Mouse (Mus musculus) kidney, embryonic 14.5 days (tissue): Measurements from ENCODE around the gene Dtnbp1. TPM values are rescaled to one million over a fixed set of nuclear protein-coding genes. Genes with fewer than 3 reads are reported as not detected.

Experiments used
- ATAC-seq: fragments of 200-750 bp; cut with Nextera tagmentation; 2 replicates; pipeline ENCODE4 v1.8.0; 2017; ENCODE audit warnings: moderate number of reproducible peaks, mild to moderate bottlenecking, moderate TSS enrichment, moderate library complexity; ENCODE audit not compliant: low FRiP score, low TSS enrichment
- H3K27ac ChIP-seq: fragments of 300-500 bp; sonication (generic); 2 replicates; pipeline ENCODE4 v1.5.1; 2014; ENCODE audit warnings: low read depth, mild to moderate bottlenecking, low read length, moderate library complexity, mixed read lengths
- H3K27me3 ChIP-seq: fragments of 300-500 bp; sonication (generic); 2 replicates; pipeline ENCODE4 v1.6.1; 2014; ENCODE audit warnings: mild to moderate bottlenecking, low read length; ENCODE audit not compliant: control insufficient read depth, insufficient read depth
- H3K36me3 ChIP-seq: fragments of 300-500 bp; sonication (generic); 2 replicates; pipeline ENCODE4 v1.6.1; 2014; ENCODE audit warnings: low read length, mixed read lengths; ENCODE audit not compliant: control insufficient read depth, insufficient read depth
- H3K4me1 ChIP-seq: fragments of 300-500 bp; sonication (generic); 2 replicates; pipeline ENCODE4 v1.6.1; 2014; ENCODE audit warnings: low read length, mixed read lengths; ENCODE audit not compliant: control insufficient read depth, insufficient read depth
- H3K4me2 ChIP-seq: fragments of 300-500 bp; sonication (generic); replicated peaks from 2 replicates; pipeline ENCODE4 v1.6.1; 2014; ENCODE audit warnings: low read depth, mild to moderate bottlenecking, low read length
- H3K4me3 ChIP-seq: fragments of 300-500 bp; sonication (generic); 2 replicates; pipeline ENCODE4 v1.5.1; 2014; ENCODE audit warnings: mild to moderate bottlenecking, low read length
- H3K9ac ChIP-seq: fragments of 300-500 bp; sonication (generic); 2 replicates; pipeline ENCODE4 v1.6.1; 2014; ENCODE audit warnings: low read depth, mild to moderate bottlenecking, low read length, moderate library complexity
- H3K9me3 ChIP-seq: fragments of 300-500 bp; sonication (generic); 2 replicates; pipeline ENCODE4 v1.6.1; 2016; ENCODE audit warnings: low read length; ENCODE audit not compliant: control insufficient read depth
- WGBS: fragments of 180-500 bp; shearing (Covaris S2); extraction: QIAGEN DNeasy Blood & Tissue Kit; methylation state at CpG from one replicate; pipeline ENCODE4 v1.1.7; 2014; 5-methylcytosine and 5-hydroxymethylcytosine counted together
- polyA plus RNA-seq: library from polyadenylated mRNA; unstranded; fragments of >200 nt; fragmentation: Nextera tagmentation; extraction: Ambion mirVana; gene quantifications from 2 replicates; pipeline ENCODE4 v1.2.1, GENCODE M21; 2014

Gene Dtnbp1
- polyA plus RNA-seq, 1 experiment from 2014 or later, result 82.3 TPM

DNA sequence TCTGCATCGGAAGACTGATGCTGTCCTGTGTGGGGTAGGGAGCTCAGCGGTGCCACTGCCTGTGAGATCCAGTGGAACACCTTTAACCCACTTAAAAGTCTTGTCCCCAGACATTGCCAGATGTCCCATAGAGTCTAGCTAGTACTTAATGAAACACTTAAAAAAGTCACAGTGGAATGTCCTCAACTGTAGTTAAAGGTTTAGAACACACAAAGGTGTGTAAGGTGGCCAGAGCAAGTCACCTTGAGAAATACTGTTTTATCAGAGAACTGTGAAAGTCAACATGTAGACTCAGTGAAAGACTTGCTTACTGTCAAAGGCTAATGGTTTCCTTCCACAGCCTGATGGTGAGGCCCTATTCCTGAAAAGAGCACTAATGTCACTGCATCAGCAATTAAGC is 76.8 kb downstream of the Dtnbp1 start:
- Histone ChIP-seq H3K36me3 (peaks cover 60% of the 10 kb centered on the region), H3K4me3 (no peak overlapping the region), H3K4me1 (no peaks in the 10 kb centered on the region), H3K27ac (no peak overlapping the region), H3K9me3 (no peaks in the 10 kb centered on the region), H3K27me3 (no peaks in the 10 kb centered on the region), H3K9ac (no peak overlapping the region), H3K4me2 (no peak overlapping the region)
- WGBS, result 96% methylated on average over 2 of the region's 2 CpGs
- no peak for ATAC-seq

DNA sequence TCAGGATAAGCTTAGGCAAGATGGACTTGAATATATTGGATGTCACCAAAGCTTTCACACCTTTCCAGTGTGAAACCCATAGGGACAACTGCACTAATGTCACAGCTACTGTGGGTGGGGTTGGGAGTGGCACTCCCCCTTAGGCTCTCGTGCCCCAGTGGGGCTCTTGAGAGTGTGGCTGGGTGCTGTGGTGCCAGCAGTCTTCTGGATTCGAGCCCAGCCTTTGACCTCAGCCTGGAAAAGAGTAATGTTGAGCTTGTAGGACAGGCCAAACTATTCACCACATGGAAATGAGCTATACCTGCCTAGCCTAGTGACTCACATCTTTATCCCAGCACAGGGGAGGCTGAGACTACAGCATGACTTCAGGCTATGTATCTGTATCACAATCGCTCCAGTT is 77.9 kb downstream of the Dtnbp1 start:
- Histone ChIP-seq H3K4me3 (no peak overlapping the region), H3K4me2 (no peak overlapping the region), H3K9me3 (no peaks in the 10 kb centered on the region), H3K36me3 (peaks cover 71% of the 10 kb centered on the region), H3K9ac (no peak overlapping the region), H3K27ac (no peak overlapping the region), H3K4me1 (no peaks in the 10 kb centered on the region), H3K27me3 (no peaks in the 10 kb centered on the region)
- 85% methylated on average over 3 of the region's 3 CpGs for WGBS
- ATAC-seq, result no peak

DNA sequence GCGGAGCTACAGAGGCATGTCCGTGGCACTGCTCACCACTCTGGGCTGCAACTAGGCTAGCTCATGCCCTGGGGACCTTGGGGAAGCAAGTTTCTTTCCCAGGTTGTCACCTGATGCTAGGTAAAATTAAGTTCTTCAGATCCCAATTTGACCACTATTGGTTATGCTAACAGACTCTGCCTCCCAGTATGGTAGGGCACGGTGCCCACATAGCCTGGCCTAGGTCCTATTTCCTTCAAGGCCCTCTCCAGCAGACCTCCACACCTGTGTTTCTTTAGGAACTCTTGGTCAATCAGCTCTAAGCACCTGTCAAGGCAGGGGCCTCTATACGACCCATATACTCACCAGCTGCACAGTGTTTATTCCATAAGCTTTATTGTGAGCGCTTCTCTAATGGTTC is 80.2 kb downstream of the Dtnbp1 start:
- no peak overlapping the region for H3K9ac ChIP-seq
- H3K36me3 ChIP-seq, result peaks cover 88% of the 10 kb centered on the region
- no peaks in the 10 kb centered on the region for H3K4me1 ChIP-seq
- H3K4me2 ChIP-seq, result no peak overlapping the region
- no peaks in the 10 kb centered on the region for H3K9me3 ChIP-seq
- no peak overlapping the region for H3K4me3 ChIP-seq
- no peak for ATAC-seq
- no peak overlapping the region for H3K27ac ChIP-seq
- WGBS, result 84% methylated on average over 5 of the region's 5 CpGs
- no peaks in the 10 kb centered on the region for H3K27me3 ChIP-seq

DNA sequence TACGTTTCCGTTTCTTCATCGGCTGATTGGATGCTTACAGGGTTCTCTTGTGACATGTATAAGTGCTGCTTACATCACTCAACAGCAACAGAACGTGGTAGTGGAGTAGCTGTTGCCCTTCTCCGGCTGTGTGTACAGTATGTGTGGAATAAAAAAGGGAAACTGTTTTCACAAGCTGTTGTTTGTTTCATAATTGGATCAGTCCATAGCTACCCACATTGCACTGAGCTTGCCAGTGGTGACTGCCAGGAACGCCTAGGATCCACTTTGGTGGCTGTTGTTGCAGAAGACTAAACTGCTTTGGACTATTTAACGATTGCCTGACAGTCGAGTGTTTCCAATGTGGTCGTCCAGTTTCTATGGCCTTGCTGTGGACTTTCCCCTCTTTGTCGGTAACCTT is 80.9 kb downstream of the Dtnbp1 start:
- Histone ChIP-seq H3K9ac (no peak overlapping the region), H3K36me3 (peaks cover 91% of the 10 kb centered on the region), H3K27ac (no peak overlapping the region), H3K4me3 (no peak overlapping the region), H3K4me1 (no peaks in the 10 kb centered on the region), H3K4me2 (no peak overlapping the region), H3K27me3 (no peaks in the 10 kb centered on the region), H3K9me3 (no peaks in the 10 kb centered on the region)
- WGBS, result 59% methylated on average over 10 of the region's 10 CpGs
- ATAC-seq, result no peak

DNA sequence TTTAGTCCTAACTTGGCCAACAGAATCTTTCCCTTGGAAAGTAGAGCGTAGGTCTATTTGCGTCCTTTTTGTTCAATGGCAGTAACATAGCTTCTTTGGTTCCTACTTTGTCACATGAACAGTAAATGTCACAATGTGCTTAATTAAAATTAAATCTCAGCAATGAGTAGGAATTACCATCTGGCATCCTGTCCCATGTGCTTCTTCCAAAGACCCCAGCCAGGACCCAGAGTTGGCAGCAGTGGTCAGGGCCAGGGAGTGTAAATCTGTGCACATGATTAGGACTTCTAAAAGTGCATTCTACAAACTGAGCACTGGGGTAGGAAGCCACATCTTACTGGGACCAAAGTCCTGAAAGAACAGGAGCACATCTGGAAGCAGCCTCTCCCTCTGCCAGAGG is 83.7 kb downstream of the Dtnbp1 start:
- Histone ChIP-seq H3K9ac (no peak overlapping the region), H3K9me3 (no peaks in the 10 kb centered on the region), H3K4me1 (no peaks in the 10 kb centered on the region), H3K36me3 (peaks cover 98% of the 10 kb centered on the region), H3K4me3 (no peak overlapping the region), H3K27me3 (no peaks in the 10 kb centered on the region), H3K4me2 (no peak overlapping the region), H3K27ac (no peak overlapping the region)
- no peak for ATAC-seq
- WGBS, result 97% methylated on average over 2 of the region's 2 CpGs

DNA sequence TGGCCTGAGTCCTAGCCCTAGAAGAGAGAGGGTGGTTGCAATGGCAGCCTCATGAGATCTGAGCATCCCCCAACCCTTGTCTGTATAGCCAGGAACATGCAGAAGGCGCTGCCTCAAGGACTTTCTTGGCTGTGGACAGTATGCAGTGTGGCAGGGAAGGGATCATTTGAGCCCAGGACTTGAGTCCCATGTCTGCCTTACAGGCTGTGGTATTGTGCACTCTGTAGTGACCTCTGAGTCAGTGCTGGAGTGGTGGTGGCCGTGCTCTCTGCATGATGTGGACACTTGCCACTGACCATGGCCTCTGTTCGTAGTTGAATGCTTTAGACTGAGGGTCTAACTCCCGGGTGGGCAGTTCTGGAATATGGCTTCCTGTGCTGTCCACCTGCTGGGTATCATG is 84.7 kb downstream of the Dtnbp1 start:
- Histone ChIP-seq H3K27me3 (no peaks in the 10 kb centered on the region), H3K9ac (no peak overlapping the region), H3K27ac (no peak overlapping the region), H3K9me3 (no peaks in the 10 kb centered on the region), H3K4me2 (no peak overlapping the region), H3K4me1 (no peaks in the 10 kb centered on the region), H3K4me3 (no peak overlapping the region), H3K36me3 (peaks cover 94% of the 10 kb centered on the region)
- WGBS, result 89% methylated on average over 4 of the region's 4 CpGs
- no peak for ATAC-seq

DNA sequence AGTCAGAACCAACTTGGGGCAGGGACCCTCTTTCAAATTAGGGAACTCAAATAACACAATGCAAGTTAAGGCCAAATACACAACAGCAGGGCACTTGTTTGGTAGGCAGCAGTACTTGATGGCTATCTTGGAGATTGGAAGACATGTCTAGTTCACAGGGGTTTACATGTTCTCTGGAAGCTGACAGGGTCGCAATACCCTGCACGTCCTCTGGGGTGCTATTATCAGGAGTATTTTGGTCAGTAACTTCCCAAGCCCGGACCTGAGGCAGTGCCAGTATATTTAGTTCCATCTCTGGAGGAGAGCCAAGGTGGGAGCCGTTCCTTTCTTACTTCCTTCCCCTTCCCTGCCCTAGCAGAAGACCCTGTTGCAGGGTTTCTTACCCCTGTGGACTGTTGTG is 86.0 kb downstream of the Dtnbp1 start:
- H3K36me3 ChIP-seq, result peaks cover 93% of the 10 kb centered on the region
- no peak for ATAC-seq
- no peak overlapping the region for H3K9ac ChIP-seq
- H3K4me1 ChIP-seq, result no peaks in the 10 kb centered on the region
- no peak overlapping the region for H3K27ac ChIP-seq
- H3K27me3 ChIP-seq, result no peaks in the 10 kb centered on the region
- no peak overlapping the region for H3K4me2 ChIP-seq
- no peaks in the 10 kb centered on the region for H3K9me3 ChIP-seq
- 64% methylated on average over 4 of the region's 4 CpGs for WGBS
- H3K4me3 ChIP-seq, result no peak overlapping the region

DNA sequence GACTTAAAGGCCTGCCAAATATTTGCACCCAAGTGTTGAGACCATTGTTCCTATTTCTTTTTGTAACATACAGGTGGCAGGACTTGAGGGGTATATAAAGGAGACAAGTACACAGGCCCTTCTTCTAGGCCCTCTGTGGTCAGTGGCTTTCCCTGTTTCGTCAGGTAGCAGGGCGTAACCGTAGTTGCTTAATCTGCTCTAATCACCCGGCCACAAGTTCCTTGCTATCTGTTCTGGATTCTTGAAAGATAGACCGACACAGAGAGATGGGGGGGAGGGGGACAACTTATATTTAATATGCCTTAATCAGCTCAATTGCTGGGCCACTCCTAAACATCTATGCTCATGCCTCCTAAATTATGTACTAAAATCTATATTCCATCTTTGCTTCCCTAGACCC is 86.6 kb downstream of the Dtnbp1 start:
- WGBS, result 91% methylated on average over 5 of the region's 5 CpGs
- no peaks in the 10 kb centered on the region for H3K27me3 ChIP-seq

DNA sequence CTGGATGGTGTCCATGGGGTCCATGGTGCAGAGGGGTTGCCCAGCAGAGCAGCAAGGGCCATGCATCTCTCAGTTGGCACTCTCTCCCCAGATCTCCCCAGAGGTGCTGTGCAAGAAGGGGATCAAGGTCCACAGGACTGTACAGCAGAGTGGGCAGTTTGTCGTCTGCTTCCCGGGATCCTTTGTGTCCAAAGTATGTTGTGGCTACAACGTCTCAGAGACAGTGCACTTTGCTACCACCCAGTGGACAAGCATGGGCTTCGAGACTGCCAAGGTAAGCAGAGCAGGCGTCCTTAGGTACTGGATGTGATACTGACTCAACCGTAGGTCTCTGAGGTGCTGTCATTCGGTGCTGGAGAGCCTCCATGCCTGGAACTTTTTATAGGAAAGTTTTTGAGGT is 88.4 kb downstream of the Dtnbp1 start:
- H3K4me2 ChIP-seq, result no peak overlapping the region
- WGBS, result 70% methylated on average over 7 of the region's 7 CpGs
- no peaks in the 10 kb centered on the region for H3K27me3 ChIP-seq
- H3K4me1 ChIP-seq, result no peaks in the 10 kb centered on the region
- H3K4me3 ChIP-seq, result no peak overlapping the region
- H3K9me3 ChIP-seq, result no peaks in the 10 kb centered on the region
- no peak overlapping the region for H3K27ac ChIP-seq
- no peak for ATAC-seq
- H3K36me3 ChIP-seq, result peaks cover 87% of the 10 kb centered on the region
- H3K9ac ChIP-seq, result no peak overlapping the region

More for the DNA sequence above, 86.6 kb downstream of the Dtnbp1 start:
- no peak overlapping the region for H3K4me2 ChIP-seq
- no peak overlapping the region for H3K27ac ChIP-seq
- H3K4me1 ChIP-seq, result no peaks in the 10 kb centered on the region
- H3K9me3 ChIP-seq, result no peaks in the 10 kb centered on the region
- no peak for ATAC-seq
- H3K9ac ChIP-seq, result no peak overlapping the region
- peaks cover 92% of the 10 kb centered on the region for H3K36me3 ChIP-seq
- no peak overlapping the region for H3K4me3 ChIP-seq

DNA sequence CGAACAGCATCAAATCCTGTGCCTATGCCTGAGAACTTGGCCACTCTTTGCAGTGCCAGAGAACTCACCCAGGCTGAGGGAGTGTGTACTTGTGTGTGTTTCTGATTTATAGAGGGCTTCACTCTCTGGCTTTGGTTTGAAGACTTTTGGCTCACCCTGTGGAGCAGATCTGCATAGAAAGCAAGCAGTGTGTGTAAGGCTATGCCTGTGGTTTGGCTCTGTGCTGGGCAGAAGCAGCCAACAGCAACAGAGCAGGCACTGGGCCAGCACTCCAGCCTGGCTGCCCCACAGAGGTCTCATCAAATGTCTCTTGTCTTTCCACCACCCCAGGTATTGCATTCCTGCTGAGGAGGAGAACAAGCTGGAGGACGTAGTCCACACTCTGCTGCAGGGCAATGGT is 89.1 kb downstream of the Dtnbp1 start:
- Histone ChIP-seq H3K9me3 (no peaks in the 10 kb centered on the region), H3K27ac (no peak overlapping the region), H3K4me2 (no peak overlapping the region), H3K36me3 (peaks cover 80% of the 10 kb centered on the region), H3K9ac (no peak overlapping the region), H3K27me3 (no peaks in the 10 kb centered on the region), H3K4me3 (no peak overlapping the region), H3K4me1 (no peaks in the 10 kb centered on the region)
- ATAC-seq, result no peak
- 78% methylated on average over 2 of the region's 2 CpGs for WGBS
